Mouse (Mus musculus) gastrocnemius, postnatal 4 days (tissue): ENCODE measurements around the gene Pde9a. TPM values are rescaled to one million over a fixed set of nuclear protein-coding genes. Genes with fewer than 3 reads are reported as not detected.
A peak's percentile ranks its signal among the peaks of the same experiment; 100 is the strongest.

Experiments
- DNase-seq, 2 experiments: peaks; one replicate each; pipeline ENCODE4 v3.0.0; 2021 to 2022; ENCODE audit warnings: low spot score in 2 of 2, mixed read lengths in 2 of 2
- total RNA-seq, 2 experiments: library from RNA; stranded (reverse); gene quantifications; 2 replicates each; pipeline ENCODE4 v1.2.3; 2021

The Pde9a gene
- total RNA-seq, 2 experiments from 2014 or later, result 5.0 to 6.9 TPM

DNA sequence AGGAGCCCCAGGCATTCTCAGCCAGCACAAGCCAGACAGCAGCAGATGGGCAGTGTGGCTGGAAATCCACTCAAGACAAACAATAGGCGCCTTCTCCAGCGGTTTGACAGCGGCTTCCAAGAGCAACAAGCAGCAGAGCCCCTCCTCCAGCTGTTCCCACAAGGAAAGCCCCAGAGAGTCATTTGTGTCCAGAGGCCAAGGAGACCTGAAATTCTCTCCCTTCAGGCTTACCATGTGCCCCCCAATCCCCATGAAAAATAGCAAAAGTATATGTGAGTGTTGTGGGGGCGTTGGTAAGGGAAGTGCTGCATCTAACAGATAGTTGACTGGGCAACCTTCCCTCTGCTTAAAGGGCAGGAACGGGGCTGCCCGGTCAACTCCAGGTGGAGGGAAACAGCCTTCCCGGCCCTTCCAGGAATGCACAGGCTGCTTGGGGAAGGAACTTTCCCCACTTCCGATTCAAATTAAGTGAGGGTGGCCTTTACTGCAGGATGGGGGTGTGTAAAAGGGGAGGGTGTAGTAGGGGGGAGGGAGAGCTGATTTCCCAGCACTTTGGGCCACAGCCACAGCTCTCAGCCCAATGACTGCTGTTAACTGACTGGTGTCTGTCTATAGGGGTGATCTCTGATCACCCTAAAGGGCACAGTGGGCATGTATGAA, 912 bp upstream of the Pde9a start:
- peak in 1 of 2 experiments; percentile 28 for DNase-seq

DNA sequence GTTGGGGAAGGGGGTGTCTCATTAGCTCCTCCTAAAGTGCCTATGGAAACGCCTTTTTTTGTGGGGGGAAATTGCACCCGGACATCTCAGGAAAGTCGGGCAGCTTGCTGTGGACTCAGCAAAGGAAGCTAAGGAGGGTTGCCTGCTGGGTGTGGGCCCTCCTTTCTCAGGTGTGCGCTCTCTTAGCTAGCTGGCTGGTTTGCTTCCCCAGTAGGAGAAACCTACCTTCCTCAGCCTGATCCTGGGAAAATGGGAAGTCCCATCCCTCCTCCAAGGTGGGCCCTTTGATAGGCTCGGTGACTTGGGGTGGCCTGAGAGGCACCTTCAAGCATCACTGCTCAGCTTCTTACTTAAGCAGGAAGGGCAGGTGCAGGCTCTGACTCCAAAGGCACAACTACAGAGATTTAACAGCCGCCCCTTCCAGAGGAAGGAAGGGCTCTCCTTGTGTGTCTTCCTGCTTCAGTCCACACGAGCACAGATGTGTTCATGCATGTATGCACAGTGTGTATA, 811 bp downstream of the Pde9a start:
- DNase-seq, result no peak

DNA sequence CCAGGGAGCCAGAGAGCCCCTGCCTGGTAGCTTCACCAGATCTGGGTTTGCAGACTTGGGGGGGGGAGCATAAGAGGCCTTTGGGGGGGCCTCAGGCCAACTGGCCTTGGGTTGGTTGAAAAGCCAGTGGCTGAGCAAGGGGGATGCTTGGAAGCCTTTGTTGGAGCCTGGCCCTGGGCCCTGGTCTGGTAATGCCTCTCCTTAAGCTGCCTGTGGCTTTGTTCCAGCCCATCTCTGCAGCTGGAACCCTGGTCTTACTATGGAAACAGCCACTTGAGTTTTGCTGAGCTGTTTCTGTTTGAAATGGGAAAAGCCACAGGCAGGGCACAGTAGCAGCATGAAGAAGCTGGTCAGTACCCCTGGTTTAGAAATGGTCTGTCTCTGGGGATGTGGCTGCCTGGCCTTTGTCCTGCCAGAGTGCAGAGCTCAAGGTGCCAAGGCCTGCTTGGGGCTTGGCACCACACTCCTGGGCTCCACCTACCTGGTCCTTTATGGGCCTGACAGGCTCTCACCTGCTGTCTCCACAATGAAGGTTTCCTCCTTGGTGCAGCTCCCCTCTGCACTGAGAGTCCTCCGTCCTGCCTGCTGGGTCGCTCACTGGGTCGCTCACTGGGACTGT, 3.5 kb downstream of the Pde9a start:
- DNase-seq, result no peak

DNA sequence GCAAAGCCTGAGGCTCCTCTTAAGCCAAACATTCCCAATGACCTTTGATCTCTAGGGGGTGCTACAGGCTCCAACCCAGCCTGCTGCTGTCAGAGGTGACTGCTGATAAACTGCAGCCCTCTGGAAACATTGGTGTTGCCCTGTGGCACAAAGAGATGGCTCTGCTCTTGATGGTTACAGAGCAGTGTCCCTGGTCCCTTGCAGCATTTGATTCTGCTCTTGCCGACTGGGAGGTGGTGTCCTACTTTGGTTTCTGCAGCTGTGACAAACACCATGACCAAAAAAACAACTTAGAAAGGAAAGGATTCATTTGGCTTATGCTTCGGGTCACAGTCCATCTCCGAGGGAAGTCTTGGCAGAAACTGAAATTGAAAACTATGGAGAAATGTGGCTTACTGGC, 5.5 kb downstream of the Pde9a start:
- DNase-seq, result no peak

DNA sequence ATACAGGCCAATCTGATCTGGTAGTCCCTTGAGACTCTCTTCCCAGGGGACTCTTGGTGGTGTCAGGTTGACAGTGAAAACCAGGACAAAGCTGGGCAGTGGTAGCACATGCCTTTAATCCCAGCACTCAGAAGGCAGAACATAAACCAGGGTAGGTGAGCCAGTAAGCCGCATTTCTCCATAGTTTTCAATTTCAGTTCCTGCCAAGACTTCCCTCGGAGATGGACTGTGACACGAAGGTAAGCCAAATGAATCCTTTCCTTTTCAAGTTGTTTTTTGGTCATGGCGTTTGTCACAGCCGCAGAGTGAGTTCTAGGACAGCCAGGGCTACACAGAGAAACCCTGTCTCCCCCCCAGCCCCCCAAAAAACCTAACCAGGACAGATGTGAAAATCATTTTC, 6.0 kb downstream of the Pde9a start:
- DNase-seq, result no peak

DNA sequence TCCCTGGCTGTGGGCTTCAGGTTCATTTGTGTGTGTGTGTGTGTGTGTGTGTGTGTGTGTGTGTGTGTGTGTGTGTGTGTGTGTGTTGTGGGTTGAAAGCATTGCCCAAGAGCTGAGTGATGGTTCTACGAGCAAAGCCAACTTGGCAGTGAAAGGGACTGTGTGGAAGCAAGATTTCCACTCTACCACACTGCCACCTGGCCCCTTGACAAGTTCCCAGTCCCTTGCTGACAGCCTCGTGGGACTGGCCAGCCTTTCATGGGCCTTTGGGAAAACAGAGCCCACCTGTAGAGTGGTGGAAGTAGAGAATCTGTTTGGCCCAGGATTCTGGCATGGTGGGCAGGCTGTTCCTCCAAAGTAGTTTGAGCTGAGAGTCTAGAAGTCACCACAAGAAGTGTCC, 7.8 kb downstream of the Pde9a start:
- DNase-seq, result no peak

DNA sequence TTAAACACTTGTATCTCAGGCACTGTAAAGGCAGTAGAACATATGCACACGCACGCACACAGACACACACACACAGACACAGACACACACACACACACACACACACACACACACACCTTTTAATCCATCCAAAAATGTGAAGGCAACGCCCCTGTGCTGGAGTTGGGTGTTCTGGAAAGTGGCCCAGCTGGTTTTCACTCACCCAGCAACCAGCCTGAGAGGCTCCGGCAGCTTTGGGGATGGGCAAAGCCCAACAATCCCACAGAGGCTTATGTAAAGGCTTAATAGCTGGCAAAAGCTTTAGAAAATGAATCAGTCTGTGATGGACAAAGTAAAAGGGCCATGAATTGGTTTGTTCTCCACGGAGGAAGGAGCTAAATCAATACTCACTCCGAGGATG, 14.3 kb downstream of the Pde9a start:
- DNase-seq, result no peak

DNA sequence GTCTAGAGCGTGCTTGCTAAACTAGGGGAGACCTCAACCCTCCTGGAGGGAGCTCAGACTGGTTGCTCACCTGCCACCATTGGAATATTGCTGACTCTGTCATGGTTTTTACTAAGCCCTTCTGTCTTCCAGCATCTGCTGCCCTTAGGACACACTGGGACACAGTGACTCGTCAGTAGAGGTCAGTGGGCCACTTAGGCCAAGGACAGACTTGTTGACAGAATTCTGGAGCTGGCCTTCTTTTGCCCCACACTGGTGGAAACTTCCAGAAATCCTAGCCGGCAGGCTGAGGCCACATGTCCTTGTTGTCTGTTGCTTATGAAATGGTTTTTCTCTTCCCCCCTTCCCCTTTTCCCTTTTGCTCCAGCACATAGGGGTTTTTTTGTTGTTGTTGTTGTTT, 15.2 kb downstream of the Pde9a start:
- no peak for DNase-seq

DNA sequence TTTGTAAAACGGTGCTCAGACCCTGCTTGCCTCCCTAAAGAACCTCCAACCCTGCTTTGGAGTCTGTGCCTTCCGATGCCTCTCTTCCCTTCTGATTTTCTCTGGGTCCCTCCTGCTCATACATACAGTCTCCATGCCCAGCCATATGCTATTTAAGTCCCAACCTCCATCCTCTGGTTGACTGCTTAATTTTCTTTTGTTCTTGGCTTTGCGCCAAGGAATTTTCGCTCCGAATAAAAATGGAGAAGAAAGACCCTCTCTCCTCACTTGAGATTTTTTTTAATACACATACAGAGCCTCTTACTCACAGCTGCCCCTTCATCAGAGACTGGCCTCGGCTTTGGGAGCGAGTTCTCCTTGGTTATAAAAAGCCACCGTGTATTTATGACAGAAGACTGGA, 16.7 kb downstream of the Pde9a start:
- DNase-seq, result no peak

DNA sequence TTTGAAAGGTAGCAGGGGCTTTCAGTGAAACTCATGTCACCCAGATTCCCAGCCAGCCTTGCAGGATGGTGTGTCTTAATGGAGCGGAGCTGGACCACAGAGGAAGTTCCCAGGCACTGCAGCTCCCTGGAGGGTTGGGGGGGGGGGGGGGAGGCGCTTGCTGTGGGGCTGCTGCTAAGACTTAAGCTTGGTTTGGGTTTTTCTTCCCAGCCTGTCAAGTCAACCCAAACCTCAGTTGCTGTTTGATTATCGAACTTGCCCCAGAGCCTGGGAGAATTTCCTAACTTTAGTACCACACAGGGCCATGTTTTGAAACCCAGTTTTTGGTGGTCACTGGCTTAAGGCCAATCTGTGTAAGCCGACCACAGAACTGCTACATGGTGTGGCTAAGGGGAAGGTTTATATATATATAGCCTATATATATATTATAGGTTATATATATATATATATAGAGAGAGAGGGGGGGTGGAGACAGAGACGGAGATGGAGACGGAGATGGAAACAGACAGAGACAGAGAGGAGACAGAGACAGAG, 19.8 kb downstream of the Pde9a start:
- DNase-seq, result no peak

DNA sequence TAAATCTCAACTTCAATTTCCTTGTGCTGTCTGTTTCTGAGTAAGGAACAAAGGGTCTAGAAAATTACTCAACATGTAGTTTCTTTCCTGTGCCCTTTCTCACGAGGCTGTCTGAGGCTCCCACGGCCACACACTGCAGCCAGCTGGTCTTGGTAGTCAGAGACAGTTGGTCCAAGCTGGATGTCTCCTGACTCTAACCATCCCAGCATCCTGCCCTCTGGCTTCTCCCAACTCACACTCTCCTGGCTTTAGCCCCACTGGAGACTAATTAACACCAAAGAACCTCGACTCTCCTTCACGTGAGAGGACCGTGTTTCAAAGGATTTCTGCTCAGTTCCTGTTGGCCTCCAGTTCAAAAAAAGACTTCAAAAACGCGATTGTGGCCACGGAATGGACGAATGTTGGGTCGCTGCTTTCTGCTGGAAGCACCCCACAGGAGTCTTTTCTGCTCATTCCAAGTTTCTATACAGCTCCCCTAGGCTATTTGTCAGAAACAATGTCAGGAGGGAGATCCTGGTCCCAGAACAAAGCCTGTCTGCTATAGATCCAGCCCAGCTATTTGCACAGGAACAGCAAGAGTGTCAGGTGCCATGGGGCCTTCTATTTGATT, 23.8 kb downstream of the Pde9a start:
- DNase-seq, result no peak

DNA sequence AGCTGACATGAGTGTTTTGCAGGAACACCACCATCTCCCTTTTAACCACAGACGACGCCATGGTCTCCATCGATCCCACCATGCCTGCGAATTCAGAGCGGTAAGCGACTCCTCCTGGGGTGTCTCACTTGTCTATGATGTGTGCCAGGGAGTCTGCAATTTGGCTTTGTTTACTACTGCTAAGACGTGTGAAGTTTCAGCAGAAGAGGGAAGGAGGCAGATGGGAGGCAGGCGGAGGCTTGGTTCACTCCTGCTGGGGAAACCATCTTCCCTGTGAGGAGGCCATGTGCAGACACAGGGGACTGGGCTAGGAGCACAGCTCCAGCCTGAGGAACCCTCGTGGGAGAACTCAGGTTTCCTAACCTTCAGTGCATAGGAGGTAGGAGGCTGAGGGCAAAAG, 29.2 kb downstream of the Pde9a start:
- DNase-seq, result no peak

DNA sequence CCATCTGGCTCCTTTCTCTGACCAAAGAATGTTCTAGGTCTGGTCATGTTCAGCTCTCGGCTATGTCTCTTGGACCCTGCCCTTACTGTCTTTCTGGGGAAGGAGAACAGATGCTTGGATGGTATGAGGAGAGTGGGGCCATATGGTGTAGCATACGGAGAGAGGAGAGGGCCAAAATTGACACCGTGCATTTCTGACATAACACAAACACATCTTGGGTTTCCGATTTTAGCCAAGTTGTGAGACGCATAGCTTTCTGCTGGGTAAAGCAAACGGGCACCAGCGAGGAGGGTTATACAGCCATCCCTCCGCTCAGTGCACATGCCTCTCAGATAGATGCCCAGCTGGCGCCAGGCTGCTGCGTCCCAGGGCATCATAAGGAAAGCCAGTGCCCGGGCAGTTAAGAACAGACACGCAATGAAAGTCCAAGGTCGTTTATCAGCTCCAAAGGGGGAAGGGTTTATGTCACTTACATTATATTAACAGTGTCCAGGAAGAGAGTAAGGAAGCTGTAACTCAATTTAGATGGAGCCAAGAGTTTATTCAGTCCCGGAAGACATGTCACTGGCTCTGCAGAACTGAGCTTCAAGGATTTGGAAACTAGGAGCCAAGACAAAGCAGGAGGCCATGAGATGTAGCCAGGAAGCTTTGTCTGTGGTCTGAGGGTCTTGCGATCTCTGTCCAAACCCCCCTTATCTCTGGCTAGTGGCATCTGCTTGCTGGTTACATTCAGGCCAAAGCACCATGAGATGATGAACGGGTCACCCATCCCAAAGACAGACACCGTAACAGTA, 33.0 kb downstream of the Pde9a start:
- no peak for DNase-seq

DNA sequence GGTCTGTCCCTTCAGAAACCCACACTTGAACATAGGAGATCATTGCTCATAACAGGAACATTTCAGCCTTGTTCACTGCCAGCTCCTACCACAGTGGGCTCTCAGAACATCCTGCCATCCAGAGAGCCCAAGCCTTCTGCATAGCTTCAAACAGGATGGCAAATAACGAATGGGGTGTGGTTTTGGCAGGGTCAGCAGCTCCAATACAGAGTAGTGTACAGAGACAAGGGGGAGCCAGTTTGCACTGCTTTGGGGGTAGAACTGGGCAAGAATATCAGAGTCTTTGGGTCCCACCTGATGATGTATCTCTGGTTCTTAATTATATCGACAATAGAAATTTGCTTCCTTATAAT, 33.6 kb downstream of the Pde9a start:
- no peak for DNase-seq

DNA sequence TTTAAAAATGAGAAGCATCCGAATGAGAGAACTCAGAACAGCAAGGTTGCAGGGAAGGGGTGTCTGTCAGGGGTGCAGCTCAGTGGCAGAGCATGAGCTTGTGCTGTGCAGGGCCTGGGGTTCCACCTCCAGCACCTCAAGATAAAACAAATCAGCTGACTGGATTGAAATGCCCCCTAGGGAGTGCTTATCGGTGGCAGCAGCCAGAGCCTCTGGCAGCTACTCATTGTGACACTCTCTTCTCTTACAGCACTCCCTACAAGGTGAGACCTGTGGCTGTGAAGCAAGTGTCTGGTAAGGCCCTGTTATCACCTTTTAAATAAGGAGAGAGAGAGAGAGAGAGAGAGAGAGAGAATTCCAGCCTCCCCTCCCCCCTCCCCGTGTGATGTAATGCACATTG, 34.0 kb downstream of the Pde9a start:
- no peak for DNase-seq

DNA sequence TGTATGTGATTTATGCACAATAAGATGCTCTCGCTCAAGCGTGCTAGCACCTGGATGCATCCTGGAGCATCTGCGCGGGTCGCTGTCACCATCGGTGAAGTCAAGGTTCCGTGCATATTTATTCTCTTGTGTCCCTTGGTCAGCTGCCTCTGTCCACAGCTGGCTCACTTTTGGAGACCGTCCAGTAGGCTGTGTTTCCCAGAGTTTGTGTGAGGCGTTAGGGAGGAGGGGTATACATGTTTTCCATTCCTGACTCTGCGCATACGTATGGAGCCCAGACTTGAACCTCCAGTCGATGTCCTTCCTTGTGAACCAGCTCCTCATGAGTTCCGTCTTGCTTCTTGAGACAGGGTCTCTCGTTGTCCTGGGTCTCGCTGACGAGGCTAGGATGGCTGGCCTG, 34.6 kb downstream of the Pde9a start:
- DNase-seq, result no peak

DNA sequence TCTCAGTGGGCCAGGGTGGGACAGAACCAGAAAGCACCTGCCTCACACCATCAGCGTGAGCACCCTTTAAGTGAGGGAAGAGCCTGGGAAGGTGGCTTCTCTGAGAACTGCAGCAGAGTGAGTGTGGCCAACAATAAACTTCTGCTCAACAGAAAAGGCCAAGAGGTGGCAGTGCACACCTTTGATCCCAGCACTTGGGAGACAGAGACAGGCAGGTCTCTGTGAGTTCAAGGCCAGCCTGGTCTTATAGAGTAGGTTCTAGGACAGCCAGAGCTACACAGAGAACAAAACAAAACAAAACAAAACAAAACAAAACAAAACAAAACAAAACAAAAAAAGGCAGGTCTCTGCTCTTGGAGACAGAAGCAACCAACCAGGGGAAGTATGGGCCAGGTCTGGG, 36.4 kb downstream of the Pde9a start:
- no peak for DNase-seq

DNA sequence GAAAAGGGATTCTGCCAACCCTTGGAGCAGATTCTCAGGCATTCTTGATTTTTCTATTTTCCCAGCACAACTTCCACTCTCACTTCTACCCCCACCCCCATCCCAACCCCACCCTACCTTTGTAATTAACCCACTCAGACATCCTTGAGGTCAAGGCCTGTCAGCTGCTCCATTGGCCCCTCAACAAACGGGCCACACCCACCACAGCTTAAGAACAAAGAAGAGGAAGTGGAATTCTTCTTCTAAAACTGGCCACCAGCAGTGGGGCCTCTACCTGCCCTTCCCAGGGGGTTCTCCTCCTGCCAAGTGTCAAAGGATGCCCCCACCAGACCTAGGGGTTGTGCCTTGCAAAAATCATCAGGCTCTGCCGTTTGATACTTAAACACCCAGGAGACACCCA, 37.0 kb downstream of the Pde9a start:
- DNase-seq, result no peak

DNA sequence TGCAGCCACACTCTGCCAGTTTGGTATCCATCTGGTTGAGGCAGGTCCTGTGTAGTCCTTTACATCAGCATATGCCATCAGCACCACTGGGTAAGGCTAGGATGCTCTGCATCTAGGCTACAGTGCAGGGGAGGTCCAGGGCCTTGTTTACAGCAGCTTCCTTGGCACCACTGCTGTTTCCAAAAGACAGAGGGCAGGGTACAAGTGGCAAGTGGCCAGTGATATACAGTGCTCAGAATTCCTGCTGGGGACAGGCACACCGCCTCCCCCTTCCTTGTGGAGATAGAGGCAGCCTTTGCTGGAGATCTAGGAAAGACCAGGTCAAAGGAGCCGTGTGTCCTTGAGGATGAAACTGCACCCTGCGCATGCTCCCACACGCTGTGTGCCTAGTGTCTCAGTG, 38.3 kb downstream of the Pde9a start:
- no peak for DNase-seq

DNA sequence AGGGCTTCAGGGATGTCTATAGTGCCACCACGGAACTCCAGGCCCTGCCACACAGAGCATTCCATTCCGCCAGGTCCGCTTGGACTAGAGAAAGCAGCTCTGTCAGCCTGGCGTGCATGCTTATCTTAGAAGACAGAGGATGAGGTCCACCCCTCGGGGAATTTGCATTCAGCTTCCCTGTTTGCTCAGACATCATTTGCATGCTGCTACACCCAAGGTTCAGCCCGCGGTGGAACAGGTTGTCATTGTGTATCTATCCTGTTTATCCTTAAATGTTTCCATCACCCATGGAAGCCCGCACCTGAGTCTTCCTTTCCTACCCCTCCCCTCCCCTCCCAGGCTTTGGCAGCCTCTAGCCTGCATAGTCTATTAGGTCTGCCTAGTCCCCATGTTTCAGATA, 38.8 kb downstream of the Pde9a start:
- no peak for DNase-seq

DNA sequence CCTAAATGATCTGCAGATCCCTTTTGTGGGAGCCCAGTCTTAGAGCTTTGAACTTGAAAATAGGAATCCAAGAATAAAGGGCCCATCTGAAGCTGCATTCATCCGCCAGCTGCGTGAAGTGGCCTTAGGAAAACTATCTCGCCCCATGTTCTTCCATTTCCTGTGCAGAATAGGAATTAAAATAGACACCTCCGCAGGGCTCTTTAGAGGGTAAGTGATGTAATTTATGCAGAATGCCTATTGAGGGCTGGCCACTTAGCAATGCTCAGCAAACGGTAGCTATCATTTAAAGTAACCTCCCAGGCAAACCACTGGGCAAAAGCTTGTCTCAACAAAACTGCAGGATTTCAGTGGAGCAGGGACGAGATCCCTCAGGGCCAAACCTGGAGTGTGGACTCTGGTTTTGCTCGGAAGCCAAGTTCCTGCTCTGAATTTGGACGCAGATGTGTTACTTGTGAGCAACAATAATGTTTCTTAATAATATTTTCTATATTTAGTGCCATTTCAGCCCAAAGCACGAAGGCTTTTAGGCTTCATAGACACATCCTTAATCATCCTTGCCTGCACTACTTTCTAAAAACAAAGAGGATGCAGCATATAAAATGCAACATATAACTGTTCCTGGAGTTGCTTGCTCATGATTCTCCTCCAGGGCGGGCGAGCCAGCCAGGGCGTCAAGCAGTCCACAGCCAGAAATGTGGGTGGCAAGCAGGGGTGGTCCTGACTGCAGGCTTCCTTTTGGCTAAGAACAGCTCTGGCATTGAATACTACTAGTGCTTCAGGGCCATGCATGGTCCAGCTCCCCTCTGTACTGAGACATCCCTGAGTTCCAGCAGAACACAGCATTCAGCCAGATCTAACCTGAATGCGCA, 40.1 kb downstream of the Pde9a start:
- no peak for DNase-seq
